Mouse (Mus musculus) spleen, adult 2 months (tissue): ENCODE measurements around the gene Ntrk2. TPM values are rescaled to one million over a fixed set of nuclear protein-coding genes. Genes with fewer than 3 reads are reported as not detected.

Source experiments
- DNase-seq, 2 experiments: peaks; one replicate each; pipeline versions ENCODE4 v3.0.0 to v3.0.0-alpha.2; 2012 to 2021; ENCODE audit warnings: low spot score in 2 of 2, low read depth in 1 of 2
- H3K27ac ChIP-seq: fragments of 200-500 bp; 2 replicates; pipeline ENCODE4 v1.5.1; 2012; ENCODE audit warnings: low read length, inconsistent platforms; ENCODE audit not compliant: insufficient read depth
- H3K27me3 ChIP-seq: fragments of 200-500 bp; 2 replicates; pipeline ENCODE4 v1.6.1; 2012; ENCODE audit warnings: mild to moderate bottlenecking, moderate library complexity, low read length, inconsistent platforms; ENCODE audit not compliant: control insufficient read depth, insufficient read depth
- H3K36me3 ChIP-seq: fragments of 200-500 bp; 2 replicates; pipeline ENCODE4 v1.6.1; 2012; ENCODE audit warnings: mild to moderate bottlenecking, low read length, inconsistent platforms; ENCODE audit not compliant: control insufficient read depth, insufficient read depth
- H3K4me1 ChIP-seq: fragments of 200-500 bp; 2 replicates; pipeline ENCODE4 v1.6.1; 2011; ENCODE audit warnings: inconsistent platforms; ENCODE audit not compliant: control insufficient read depth, insufficient read depth, insufficient read length
- H3K4me3 ChIP-seq: fragments of 200-500 bp; 2 replicates; pipeline ENCODE4 v1.5.1; 2011; ENCODE audit warnings: mild to moderate bottlenecking, inconsistent platforms; ENCODE audit not compliant: insufficient read depth, insufficient read length; ENCODE audit errors: extremely low read depth
- CTCF ChIP-seq: fragments of 200-500 bp; IDR thresholded peaks from 2 replicates; pipeline ENCODE4 v1.5.1; 2011; ENCODE audit warnings: mild to moderate bottlenecking, inconsistent platforms; ENCODE audit not compliant: insufficient read depth, insufficient read length, insufficient replicate concordance; ENCODE audit errors: extremely low read depth
- POLR2A ChIP-seq: fragments of 200-500 bp; IDR thresholded peaks from 2 replicates; pipeline ENCODE4 v1.6.1; 2011; ENCODE audit warnings: low read depth, low read length, inconsistent platforms
- WGBS: fragments of 180-500 bp; shearing (Covaris S2); methylation state at CpG from one replicate; pipeline ENCODE4 v1.1.7; 2018; 5-methylcytosine and 5-hydroxymethylcytosine counted together
- polyA plus RNA-seq: library from polyadenylated mRNA; depleted of rRNA; stranded (reverse); fragments of >200 nt; gene quantifications from 2 replicates; pipeline ENCODE4 v1.2.3, GENCODE M21; 2012

Gene Ntrk2
- polyA plus RNA-seq, 1 experiment: 1.3 TPM

DNA sequence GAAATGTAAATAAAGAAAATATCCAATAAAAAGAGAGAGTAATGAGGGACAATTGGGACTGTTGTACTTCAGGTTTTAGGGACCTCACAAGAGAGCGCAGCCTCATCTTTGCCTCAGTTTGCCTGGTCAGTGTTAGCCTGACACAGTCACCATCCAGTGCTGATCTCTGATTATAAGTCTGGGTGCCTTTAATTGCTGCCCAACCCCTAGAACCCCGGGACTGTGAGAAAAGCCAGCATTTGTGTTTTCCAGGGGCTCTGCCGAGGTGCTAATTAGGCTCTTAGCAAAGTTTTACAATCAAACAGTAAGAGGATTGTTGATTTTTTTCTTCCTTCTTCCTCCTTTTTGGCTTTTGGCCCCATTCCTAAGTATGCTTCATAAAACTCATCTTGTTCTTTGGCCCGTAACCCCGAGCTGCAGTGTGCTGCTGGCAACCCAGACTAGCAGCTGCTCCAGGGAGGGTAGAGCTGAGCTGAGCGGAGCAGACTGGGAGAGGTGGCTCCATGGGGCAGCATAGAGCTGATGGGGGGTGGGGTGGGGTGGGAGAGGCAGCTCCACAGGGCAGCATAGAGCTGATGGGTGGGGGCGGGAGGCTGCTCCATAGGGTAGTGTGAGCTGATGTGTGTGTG, 34.5 kb downstream of the Ntrk2 start:
- no peaks in the 10 kb centered on the region for H3K36me3 ChIP-seq
- H3K4me1 ChIP-seq: no peaks in the 10 kb centered on the region
- H3K4me3 ChIP-seq: no peak overlapping the region
- no peaks in the 10 kb centered on the region for H3K27me3 ChIP-seq
- no peak for TF ChIP-seq CTCF
- no peak for TF ChIP-seq POLR2A
- WGBS: 39% methylated on average over 7 of the region's 7 CpGs
- DNase-seq: no peak
- H3K27ac ChIP-seq: no peak overlapping the region

DNA sequence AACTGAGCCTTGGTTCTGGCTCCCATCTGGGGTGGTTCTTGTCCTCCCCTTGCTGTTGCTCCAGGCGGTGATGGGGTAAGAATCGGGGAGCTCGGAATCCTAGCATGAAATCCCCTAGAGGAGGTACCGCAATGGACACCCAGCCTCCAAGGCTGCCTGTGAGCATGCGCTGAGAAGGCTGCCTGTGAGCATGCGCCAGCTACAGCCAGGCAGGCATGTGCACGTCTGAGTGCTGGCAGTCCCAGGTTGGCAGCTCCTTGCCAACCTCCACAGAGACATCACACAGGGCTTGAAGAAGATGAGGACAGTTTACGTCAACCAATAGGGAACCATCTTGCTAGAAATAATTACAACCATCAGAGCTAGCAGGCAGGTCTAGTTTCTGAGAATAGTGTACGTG, 37.5 kb downstream of the Ntrk2 start:
- TF ChIP-seq POLR2A: no peak
- no peak for TF ChIP-seq CTCF
- Histone ChIP-seq H3K4me3 (no peak overlapping the region), H3K36me3 (no peaks in the 10 kb centered on the region), H3K4me1 (no peaks in the 10 kb centered on the region), H3K27ac (no peak overlapping the region), H3K27me3 (no peaks in the 10 kb centered on the region)
- WGBS: 88% methylated on average over 9 of the region's 9 CpGs
- DNase-seq: no peak

DNA sequence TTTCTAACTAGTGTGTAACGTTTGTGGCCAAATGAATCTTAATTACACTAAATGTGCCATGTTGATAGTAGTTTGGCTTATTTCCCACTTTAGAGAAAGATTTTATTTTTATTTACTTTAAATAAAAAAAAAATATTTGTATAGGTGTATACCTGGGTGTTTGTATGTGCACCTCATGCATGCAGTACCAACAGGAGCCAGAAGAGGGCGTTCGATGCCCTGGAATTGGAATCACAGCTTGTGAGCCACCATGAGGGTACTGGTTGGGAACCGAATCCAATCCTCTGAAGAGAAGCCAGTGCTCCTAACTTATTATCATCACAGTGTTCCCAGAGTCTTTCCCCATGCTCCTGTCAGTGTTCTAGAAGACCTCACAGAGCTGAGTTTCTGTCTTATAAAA, 42.2 kb downstream of the Ntrk2 start:
- 89% methylated on average over 4 of the region's 4 CpGs for WGBS
- TF ChIP-seq CTCF (no peak), POLR2A (no peak)
- Histone ChIP-seq H3K27ac (no peak overlapping the region), H3K4me1 (no peaks in the 10 kb centered on the region), H3K4me3 (no peak overlapping the region), H3K36me3 (no peaks in the 10 kb centered on the region), H3K27me3 (no peaks in the 10 kb centered on the region)
- no peak for DNase-seq

DNA sequence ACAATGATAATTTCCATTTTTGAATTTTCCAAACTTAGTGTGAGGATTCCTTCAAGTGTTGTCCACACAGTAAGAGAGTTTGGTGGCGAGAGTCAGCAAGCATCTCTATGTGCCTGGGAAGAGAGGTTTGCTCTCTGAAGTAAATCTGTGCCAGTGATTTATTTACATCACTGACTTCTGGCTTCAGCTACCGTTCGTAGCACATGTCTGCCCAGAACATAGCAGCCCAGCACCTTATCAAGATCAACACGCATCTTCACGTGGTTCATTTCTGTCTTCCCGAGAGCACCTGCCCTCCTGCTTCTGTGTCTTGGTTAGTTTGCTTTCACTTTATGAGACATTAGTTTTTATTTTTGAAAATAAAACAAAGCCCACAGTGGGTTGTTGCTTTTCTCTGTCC, 47.3 kb downstream of the Ntrk2 start:
- WGBS: 78% methylated on average over 6 of the region's 6 CpGs
- H3K36me3 ChIP-seq: no peaks in the 10 kb centered on the region
- no peak overlapping the region for H3K27ac ChIP-seq
- no peak overlapping the region for H3K4me3 ChIP-seq
- H3K4me1 ChIP-seq: no peaks in the 10 kb centered on the region
- no peaks in the 10 kb centered on the region for H3K27me3 ChIP-seq
- TF ChIP-seq CTCF: no peak
- no peak for TF ChIP-seq POLR2A
- no peak for DNase-seq

DNA sequence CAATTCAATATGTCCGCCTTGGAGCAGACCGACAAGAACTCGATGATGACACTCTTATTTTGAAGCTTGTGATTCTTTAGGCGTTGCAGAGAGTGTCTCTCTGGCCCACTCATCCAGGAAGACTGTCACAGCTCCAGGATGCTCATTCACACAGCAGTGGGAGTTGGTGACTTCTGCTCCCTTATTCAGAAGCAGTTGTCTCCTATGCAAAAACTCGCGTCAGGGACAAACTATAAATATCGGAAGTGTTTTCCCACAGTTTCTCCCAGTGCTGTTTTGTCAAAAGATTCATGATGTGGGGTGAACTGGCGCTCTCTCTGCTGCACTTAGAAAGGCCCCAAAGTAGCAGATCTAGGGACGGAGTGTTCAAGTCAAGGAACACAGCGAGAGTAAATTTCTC, 59.9 kb downstream of the Ntrk2 start:
- 89% methylated on average over 10 of the region's 10 CpGs for WGBS
- Histone ChIP-seq H3K4me3 (no peak overlapping the region), H3K27ac (no peak overlapping the region), H3K36me3 (no peaks in the 10 kb centered on the region), H3K27me3 (no peaks in the 10 kb centered on the region), H3K4me1 (no peaks in the 10 kb centered on the region)
- DNase-seq: no peak
- TF ChIP-seq CTCF: no peak
- no peak for TF ChIP-seq POLR2A

DNA sequence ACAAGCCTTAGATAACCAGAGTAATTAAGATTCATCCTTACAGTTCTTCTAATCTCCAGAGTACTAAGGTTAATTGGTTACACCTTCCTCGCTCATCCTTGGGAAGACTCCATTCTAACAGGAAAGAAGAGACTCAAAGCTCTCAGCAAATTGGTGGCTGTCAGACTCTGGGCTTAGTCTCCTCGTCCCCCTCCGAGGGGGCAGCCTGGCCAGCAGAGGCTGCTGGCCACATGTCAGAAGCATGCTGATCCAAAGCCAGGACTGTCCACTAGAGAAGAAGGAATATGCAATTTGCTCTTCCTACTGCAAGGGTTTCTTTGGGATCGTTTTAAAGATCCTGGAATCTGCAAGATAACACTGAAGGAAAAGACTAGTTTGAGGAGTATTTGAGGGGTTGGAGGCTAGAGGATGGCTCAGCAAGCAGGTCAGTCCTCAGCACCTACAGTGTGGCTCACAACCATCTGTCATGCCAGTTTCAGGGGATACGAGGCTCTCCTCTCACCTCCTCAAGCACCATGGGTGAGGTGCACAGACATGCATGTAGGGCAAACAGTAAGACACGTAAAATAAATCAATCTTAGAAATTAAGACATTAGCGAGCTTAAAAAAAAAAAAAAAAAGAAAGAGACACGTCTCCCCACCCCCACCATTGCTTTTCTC, 60.5 kb downstream of the Ntrk2 start:
- Histone ChIP-seq H3K4me3 (no peak overlapping the region), H3K4me1 (no peaks in the 10 kb centered on the region), H3K27me3 (no peaks in the 10 kb centered on the region), H3K36me3 (no peaks in the 10 kb centered on the region), H3K27ac (no peak overlapping the region)
- TF ChIP-seq POLR2A (no peak), CTCF (no peak)
- 79% methylated on average over 8 of the region's 8 CpGs for WGBS
- DNase-seq: no peak

DNA sequence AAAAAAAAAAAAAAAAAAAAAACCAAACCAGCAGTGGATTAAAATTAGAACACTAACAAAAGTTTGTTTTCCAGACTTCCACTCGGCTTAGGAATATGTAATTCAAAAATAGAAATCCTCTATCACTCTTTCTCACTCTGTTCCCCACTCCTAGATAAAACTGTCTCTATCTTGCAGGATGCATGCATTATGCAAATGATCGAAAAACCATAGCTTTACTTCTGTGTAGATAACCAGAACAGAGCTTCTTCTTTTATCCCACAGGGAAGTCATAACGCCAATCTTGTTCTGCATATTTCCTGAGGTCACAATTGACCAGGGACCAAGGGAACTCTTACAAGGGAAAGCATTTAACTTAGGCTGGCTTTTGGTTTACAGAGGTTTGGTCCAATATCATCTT, 76.1 kb downstream of the Ntrk2 start:
- no peak for DNase-seq
- Histone ChIP-seq H3K36me3 (no peaks in the 10 kb centered on the region), H3K4me3 (no peak overlapping the region), H3K27ac (no peak overlapping the region), H3K4me1 (no peaks in the 10 kb centered on the region), H3K27me3 (no peaks in the 10 kb centered on the region)
- TF ChIP-seq CTCF (no peak), POLR2A (no peak)
- 72% methylated on average over 3 of the region's 3 CpGs for WGBS
